Mouse (Mus musculus) liver, postnatal 0 days (tissue): Measurements from ENCODE around the gene Trp53i11.

Experiments used
- CTCF ChIP-seq: sonication (generic); IDR thresholded peaks from 2 replicates; pipeline ENCODE4 v1.5.1; 2016; ENCODE audit warnings: antibody characterized with exemption, low read depth
- EP300 ChIP-seq: IDR thresholded peaks from 2 replicates; pipeline ENCODE4 v1.6.1; 2016; ENCODE audit warnings: antibody characterized with exemption, low read depth, mild to moderate bottlenecking

- TF ChIP-seq CTCF, result no peak
- TF ChIP-seq EP300, result no peak
Observed at GRCm38 (mm10) chr2:93141329-93141728, 46.0 kb upstream of the Trp53i11 start.
